Mouse (Mus musculus) small intestine, adult 2 months (tissue): Measurements from ENCODE around the gene Klhl10.

ENCODE experiments used
- CTCF ChIP-seq: fragments of 200-500 bp; IDR thresholded peaks from 2 replicates; pipeline ENCODE4 v1.5.1; 2012; ENCODE audit warnings: low read depth, mild to moderate bottlenecking, control low read depth, inconsistent platforms, low read length, moderate library complexity, mixed read lengths; ENCODE audit not compliant: insufficient replicate concordance, insufficient read length; ENCODE audit errors: extremely low read depth
- POLR2A ChIP-seq: fragments of 200-500 bp; IDR thresholded peaks from 2 replicates; pipeline ENCODE4 v1.6.1; 2012; ENCODE audit warnings: low read depth, mild to moderate bottlenecking, control low read depth, inconsistent platforms, low read length, moderate library complexity

DNA sequence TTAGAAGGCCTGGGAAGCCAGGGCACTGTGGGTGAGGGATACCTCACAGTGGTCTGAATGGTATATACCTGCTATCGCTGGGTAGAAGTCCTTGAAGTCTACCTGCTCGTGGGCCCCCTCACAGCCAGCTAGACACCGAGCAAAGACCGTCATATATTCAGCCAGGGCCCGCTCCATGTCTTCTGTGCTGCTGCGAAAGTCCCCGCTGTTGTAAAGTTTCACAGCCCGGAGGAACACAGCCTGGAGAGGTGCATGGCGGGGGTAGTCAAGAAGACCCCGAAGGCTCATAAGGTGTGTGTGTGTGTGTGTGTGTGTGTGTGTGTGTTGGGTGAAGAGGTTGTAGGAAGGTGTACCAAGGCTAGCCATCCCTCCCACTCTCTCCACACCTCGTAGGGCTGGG lies 28.2 kb upstream of the Klhl10 start:
- TF ChIP-seq CTCF (no peak), POLR2A (no peak)
